Mouse (Mus musculus): Measurements from ENCODE around the gene Ccdc57.
"Not testable (repeated sequence)": the region's sequence is repeated elsewhere in the genome, so short reads cannot be mapped to it uniquely, and the experiment has no call there.

Gene Ccdc57

GRCm38 (mm10) chr11:120851582-120851981 lies 81.1 kb downstream of the Ccdc57 start:
- no peak for DNase-seq (ENCODE audit: low spot score)

- no peak for DNase-seq (ENCODE audit: low spot score)
Measured at GRCm38 (mm10) chr11:120851132-120851531, 81.5 kb downstream of the Ccdc57 start.

GRCm38 (mm10) chr11:120850331-120851030 lies 82.2 kb downstream of the Ccdc57 start:
- DNase-seq (ENCODE audit: low spot score) = no peak

GRCm38 (mm10) chr11:120846725-120847475 lies 85.8 kb downstream of the Ccdc57 start:
- no peak for DNase-seq (ENCODE audit: low spot score)

GRCm38 (mm10) chr11:120844329-120844728 lies 88.3 kb downstream of the Ccdc57 start:
- DNase-seq (ENCODE audit: low spot score) = no peak

GRCm38 (mm10) chr11:120833555-120834280 lies 99.0 kb downstream of the Ccdc57 start:
- DNase-seq (ENCODE audit: low spot score) = no peak

- not testable (repeated sequence) for DNase-seq (ENCODE audit: low spot score)
Measured at GRCm38 (mm10) chr11:120832962-120833361, 99.7 kb downstream of the Ccdc57 start.

- no peak for DNase-seq (ENCODE audit: low spot score)
Measured at GRCm38 (mm10) chr11:120831659-120832440, 100.8 kb downstream of the Ccdc57 start.

- no peak for DNase-seq (ENCODE audit: low spot score)
Measured at GRCm38 (mm10) chr11:120830686-120831085, 102.0 kb downstream of the Ccdc57 start.

GRCm38 (mm10) chr11:120829757-120830532 lies 102.7 kb downstream of the Ccdc57 start:
- DNase-seq (ENCODE audit: low spot score) = no peak

- DNase-seq (ENCODE audit: low spot score) = no peak
Measured at GRCm38 (mm10) chr11:120828416-120828815, 104.3 kb downstream of the Ccdc57 start.

GRCm38 (mm10) chr11:120826016-120826953 lies 106.4 kb downstream of the Ccdc57 start:
- no peak for DNase-seq (ENCODE audit: low spot score)

- DNase-seq (ENCODE audit: low spot score) = no peak
Measured at GRCm38 (mm10) chr11:120825289-120825863, 107.3 kb downstream of the Ccdc57 start.

- DNase-seq (ENCODE audit: low spot score) = no peak
Measured at GRCm38 (mm10) chr11:120824787-120825288, 107.8 kb downstream of the Ccdc57 start.

GRCm38 (mm10) chr11:120823956-120824786 lies 108.5 kb downstream of the Ccdc57 start, which contains the start of gene Fasn:
Fasn (minus strand) TSS chr11:120824547.
- peak; percentile 96 for DNase-seq (ENCODE audit: low spot score)

GRCm38 (mm10) chr11:120823551-120823947 lies 109.1 kb downstream of the Ccdc57 start:
- DNase-seq (ENCODE audit: low spot score) = peak; percentile 55

GRCm38 (mm10) chr11:120822831-120823550 lies 109.7 kb downstream of the Ccdc57 start:
- DNase-seq (ENCODE audit: low spot score) = no peak

- no peak for DNase-seq (ENCODE audit: low spot score)
Measured at GRCm38 (mm10) chr11:120822321-120822720, 110.4 kb downstream of the Ccdc57 start.

Measured in ovary, adult 18-20 months (tissue).